Mouse (Mus musculus): Measurements from ENCODE around the gene Celf5. TPM values are rescaled to one million over a fixed set of nuclear protein-coding genes. Genes with fewer than 3 reads are reported as not detected.
A peak's percentile ranks its signal among the peaks of the same experiment; 100 is the strongest.
"Not testable (repeated sequence)": the region's sequence is repeated elsewhere in the genome, so short reads cannot be mapped to it uniquely, and the experiment has no call there.

Celf5 gene
- total RNA-seq, 1 experiment from 2014 or later, result not detected

GRCm38 (mm10) chr10:81460471-81460870, 22.0 kb downstream of the Celf5 start:
- ATAC-seq (replicated peaks; ENCODE audit: insufficient number of reproducible peaks, low FRiP score, low TSS enrichment, poor library complexity, severe bottlenecking), result no peak

DNA sequence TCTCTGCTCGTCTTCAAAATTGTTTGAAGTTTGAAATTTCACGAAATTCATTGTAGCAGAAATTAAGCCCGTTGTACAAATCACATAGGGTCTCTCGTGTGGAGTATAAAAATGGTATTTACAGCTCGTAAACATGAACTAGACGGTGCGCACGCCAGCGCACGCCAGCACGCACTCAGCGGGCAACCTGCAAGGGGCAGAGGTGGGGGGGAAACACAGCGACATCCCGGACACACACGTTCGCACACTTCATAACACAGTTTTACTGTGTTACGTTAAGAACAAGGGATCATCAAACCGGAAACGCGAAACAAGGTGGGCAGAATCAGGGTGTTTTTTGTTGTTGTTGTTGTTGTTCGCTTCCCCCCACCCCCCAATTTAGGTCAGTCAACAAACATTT, 23.1 kb downstream of the Celf5 start:
- ATAC-seq (replicated peaks; ENCODE audit: insufficient number of reproducible peaks, low FRiP score, low TSS enrichment, poor library complexity, severe bottlenecking), result no peak

- no peak for ATAC-seq (replicated peaks; ENCODE audit: insufficient number of reproducible peaks, low FRiP score, low TSS enrichment, poor library complexity, severe bottlenecking)
Observed at GRCm38 (mm10) chr10:81458267-81458666, 24.2 kb downstream of the Celf5 start.

GRCm38 (mm10) chr10:81457624-81458023, 24.9 kb downstream of the Celf5 start:
- no peak for ATAC-seq (replicated peaks; ENCODE audit: insufficient number of reproducible peaks, low FRiP score, low TSS enrichment, poor library complexity, severe bottlenecking)

DNA sequence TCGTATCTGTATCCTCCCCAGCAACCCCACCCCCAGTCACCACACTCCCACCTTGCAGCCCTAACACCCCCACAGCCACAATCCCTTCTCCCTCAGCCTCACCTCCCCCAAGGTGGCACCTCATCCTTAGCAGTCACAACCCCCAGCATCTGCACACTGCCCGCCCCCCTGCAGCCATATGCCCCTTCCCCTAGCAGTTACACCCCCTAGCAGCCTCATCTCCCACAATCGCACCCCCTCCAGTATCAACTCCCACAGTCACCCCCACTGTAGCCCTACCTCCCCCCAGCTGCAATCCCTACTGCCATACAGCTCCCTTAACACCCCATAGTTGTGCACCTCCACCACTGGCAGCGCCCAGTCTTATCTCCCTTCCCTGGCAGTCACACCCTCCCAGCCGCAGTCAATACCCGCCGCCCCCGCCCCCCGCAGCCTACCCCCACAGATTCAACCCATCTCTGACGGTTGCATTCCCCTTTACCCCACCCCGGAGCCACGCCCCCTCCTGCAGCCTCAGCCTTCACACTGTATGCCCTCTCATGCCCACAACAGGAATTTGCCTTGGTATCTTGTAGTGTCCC, 25.4 kb downstream of the Celf5 start:
- no peak for ATAC-seq (replicated peaks; ENCODE audit: insufficient number of reproducible peaks, low FRiP score, low TSS enrichment, poor library complexity, severe bottlenecking)

GRCm38 (mm10) chr10:81455181-81455895, 27.2 kb downstream of the Celf5 start, which contains the start of gene Nfic:
Nfic (minus strand) TSS chr10:81455635.
- no peak for ATAC-seq (replicated peaks; ENCODE audit: insufficient number of reproducible peaks, low FRiP score, low TSS enrichment, poor library complexity, severe bottlenecking)

DNA sequence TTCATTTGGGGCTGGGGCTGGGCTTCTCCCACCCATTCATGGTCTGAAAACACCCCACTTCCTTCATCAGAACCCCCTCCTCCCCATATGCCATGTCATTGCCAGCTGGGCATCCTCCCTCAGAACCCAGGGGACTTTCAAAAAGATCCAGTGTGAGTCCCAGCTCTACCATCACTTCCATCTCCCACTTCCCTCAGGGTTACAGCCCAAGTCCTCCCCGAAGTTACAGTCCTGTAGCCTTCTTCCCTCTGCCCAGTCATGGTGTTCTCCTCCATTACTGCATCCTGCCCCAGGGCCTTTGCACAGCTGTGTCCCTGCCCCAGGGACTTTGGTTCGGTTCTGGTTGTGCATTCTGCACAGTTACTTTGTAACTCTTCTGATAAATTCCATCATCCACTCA, 28.4 kb downstream of the Celf5 start:
- ATAC-seq (replicated peaks; ENCODE audit: insufficient number of reproducible peaks, low FRiP score, low TSS enrichment, poor library complexity, severe bottlenecking), result no peak

DNA sequence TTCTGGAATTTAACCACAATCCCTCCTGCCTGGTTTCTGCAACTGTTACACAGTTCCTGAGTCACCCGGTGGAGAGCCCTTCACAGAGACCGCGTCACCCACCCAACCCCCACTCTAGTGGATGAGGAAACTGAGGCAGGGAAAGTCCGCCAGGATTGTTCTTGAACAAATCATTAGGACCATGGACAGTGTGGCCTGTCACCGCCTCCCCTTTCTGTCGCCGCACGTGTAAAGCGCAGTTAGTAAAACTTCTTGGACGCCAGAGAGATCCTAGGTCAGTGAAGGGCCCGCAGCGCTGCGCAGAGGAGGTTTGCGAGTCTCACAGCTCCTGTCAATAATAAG, 29.6 kb downstream of the Celf5 start:
- no peak for ATAC-seq (replicated peaks; ENCODE audit: insufficient number of reproducible peaks, low FRiP score, low TSS enrichment, poor library complexity, severe bottlenecking)

DNA sequence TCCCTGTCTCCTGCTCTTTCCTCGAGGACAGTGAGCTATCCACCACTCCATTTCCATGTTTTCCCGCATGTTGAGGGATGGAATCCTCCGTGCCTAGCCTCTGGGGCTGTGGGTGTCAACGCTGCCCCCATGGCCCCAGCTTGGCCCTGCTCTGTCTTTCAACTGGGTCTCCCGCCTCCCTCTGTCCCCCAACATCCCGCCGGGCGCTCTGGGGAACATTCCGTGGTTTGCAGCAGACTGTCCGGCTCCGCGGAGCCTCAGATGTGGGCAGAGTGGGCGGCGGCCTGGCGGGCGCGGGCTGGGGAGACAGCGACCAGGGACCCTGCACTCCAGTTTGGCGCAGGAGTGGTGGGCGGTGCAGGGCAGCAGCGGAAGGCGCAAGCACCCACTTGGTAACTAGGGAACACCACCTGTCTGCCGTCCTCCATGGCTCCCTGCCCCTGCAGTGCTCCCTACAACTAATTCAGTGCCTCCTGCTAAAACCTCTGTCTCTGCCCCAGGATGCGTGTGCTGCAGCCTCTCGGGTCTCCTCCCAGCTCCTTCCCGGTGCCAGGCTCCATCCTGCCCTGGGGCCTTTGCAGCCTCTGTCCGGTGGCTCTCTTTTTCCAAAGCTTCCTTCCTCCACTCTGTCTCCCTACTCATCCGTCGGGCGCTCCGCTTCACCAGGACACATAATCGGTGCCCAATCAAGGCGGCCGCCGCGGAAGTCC, 30.1 kb downstream of the Celf5 start:
- ATAC-seq (replicated peaks; ENCODE audit: insufficient number of reproducible peaks, low FRiP score, low TSS enrichment, poor library complexity, severe bottlenecking), result no peak

- no peak for ATAC-seq (replicated peaks; ENCODE audit: insufficient number of reproducible peaks, low FRiP score, low TSS enrichment, poor library complexity, severe bottlenecking)
Observed at GRCm38 (mm10) chr10:81451365-81451745, 31.2 kb downstream of the Celf5 start.

GRCm38 (mm10) chr10:81450641-81451364, 31.7 kb downstream of the Celf5 start:
- no peak for ATAC-seq (replicated peaks; ENCODE audit: insufficient number of reproducible peaks, low FRiP score, low TSS enrichment, poor library complexity, severe bottlenecking)

DNA sequence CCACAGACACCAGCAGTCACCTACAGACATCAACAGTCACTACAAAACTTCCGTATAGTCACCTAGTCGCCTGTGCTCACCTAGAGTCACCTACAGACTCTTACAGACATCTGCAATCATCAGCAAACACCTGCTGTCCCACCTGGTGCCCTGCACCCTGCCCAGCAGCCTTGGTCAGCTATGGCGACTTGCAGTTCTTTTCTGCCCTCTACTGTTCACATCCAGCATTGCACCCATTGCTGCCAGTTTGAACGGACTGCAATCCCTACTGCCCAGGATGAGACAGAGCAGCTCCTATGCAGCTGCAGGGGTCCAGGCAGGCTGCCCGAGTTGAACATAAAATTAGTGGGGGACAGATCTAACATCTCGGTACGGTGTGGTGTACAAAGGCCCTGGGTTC, 32.4 kb downstream of the Celf5 start:
- peak; percentile 84 for ATAC-seq (replicated peaks; ENCODE audit: insufficient number of reproducible peaks, low FRiP score, low TSS enrichment, poor library complexity, severe bottlenecking)

GRCm38 (mm10) chr10:81445516-81445915, 37.0 kb downstream of the Celf5 start:
- ATAC-seq (replicated peaks; ENCODE audit: insufficient number of reproducible peaks, low FRiP score, low TSS enrichment, poor library complexity, severe bottlenecking), result not testable (repeated sequence)

- 0 out of 2 replicates have a peak, but pooled peaks have one; percentile 40 for ATAC-seq (replicated peaks; ENCODE audit: insufficient number of reproducible peaks, low FRiP score, low TSS enrichment, poor library complexity, severe bottlenecking)
Observed at GRCm38 (mm10) chr10:81441019-81441418, 41.5 kb downstream of the Celf5 start.

DNA sequence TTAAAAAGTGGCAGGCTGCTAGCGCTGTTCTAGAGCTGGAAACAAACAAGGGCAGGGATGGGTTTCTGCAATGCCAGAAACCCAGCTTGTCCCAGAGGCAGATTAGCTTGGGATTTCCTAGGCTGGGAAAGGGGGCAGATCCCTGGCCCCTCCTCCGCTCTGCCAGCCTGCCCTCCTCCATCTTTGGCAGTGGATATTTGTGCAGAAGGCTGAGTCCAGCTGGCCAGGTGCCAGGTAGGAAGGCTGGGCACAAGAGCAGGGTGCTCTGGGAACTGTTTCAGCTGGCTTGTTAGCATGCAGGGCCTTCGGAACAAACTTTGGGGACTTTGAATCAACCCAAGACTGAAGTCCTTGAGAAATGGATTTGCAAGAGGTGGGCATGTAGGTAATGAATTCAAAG, 47.1 kb downstream of the Celf5 start:
- no peak for ATAC-seq (replicated peaks; ENCODE audit: insufficient number of reproducible peaks, low FRiP score, low TSS enrichment, poor library complexity, severe bottlenecking)

DNA sequence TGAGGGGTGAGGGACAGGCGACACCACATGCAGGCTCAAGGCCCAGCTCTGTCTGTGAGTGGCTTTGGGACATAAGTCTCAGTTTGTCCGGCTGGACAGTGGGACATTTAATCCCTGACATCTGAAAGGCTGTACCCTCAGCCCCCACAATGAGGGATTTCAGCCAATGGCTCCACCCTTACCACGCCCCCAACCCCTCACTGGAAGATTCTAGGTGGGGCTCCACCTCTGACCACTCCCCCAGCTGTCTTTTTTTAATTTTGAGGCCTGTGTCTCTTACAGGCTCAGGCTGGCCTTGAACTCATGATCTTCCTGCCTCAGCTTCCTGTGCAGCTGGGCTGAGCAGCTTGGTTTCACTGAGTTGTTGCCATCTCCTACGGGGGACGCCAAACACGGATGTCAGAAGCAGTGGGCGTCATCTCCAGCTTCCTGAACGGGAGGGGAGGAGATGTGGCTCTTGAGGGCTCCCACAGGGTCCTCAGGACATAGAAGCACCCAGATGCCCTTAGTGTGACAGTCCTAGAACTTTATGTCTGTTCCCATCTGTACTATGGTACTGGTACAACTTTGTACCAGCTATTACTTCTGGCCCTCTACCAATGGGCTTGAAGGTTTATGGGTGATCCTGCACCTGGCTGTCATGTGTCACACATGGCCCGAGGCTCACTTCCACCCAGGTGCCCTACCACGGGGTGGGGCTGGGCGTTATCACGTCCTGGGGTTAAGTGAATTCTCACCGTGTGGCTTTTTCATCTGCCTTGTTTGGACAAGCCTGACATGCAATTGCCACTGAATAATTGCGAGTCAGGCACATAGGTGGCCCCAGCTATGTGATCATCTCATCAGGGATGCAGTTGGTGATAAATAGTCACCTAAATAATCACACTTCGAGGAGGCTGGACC, 47.9 kb downstream of the Celf5 start:
- ATAC-seq (replicated peaks; ENCODE audit: insufficient number of reproducible peaks, low FRiP score, low TSS enrichment, poor library complexity, severe bottlenecking), result no peak

- ATAC-seq (replicated peaks; ENCODE audit: insufficient number of reproducible peaks, low FRiP score, low TSS enrichment, poor library complexity, severe bottlenecking), result peak; percentile 58
Observed at GRCm38 (mm10) chr10:81433541-81434289, 48.8 kb downstream of the Celf5 start.

DNA sequence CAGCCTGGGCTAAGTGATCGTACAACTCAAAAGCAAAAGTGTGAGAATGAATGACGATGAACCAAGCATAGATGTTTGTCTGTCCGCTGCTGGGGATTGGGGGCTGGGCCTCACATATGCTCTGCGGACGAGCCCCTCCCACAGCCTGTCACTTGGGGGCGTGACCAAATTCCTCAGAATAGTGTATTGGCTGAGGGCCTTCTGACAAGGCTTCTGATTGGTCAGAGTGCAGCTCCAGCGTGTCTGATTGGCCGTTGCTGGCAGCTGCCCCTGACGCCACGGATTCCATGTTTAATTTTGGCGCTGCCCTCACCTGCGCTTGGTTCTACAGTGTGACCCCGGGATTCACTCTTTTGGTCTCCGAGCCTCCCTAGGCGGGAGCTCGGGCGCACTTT, 49.6 kb downstream of the Celf5 start:
- peak; percentile 78 for ATAC-seq (replicated peaks; ENCODE audit: insufficient number of reproducible peaks, low FRiP score, low TSS enrichment, poor library complexity, severe bottlenecking)

Data from monocyte, adult 5-6 weeks (primary cell).